In the genomic region with DNA sequence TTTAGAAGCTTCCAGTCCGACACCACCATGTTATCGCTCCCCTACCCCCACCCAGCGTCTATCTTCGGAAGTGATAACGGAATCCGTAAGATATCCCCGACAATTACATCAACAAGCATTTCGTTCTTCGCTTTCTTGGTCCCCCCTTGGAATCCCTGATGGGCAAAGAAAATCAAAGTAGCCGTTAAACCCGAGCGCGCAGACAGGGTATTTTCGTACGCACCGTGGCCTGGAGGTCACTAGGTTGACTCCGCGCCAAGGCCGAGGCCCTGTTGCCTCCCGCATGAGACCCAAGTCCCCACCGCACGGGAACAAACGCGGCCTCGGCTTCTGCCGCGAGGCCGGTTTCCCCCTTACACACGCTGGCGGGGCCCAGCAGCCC, we compare ENCODE assay signal across 8 mouse cellular contexts. TPM values are rescaled to one million over a fixed set of nuclear protein-coding genes. Genes with fewer than 3 reads are reported as not detected.
DNase-seq lines count a peak whose midpoint lies in the region; ATAC-seq and TF ChIP-seq lines count a peak whose summit lies in the region.

No protein-coding gene starts in this region.

- no peak for DNase-seq in kidney, adult 2 months
- no peak for DNase-seq in kidney, adult 11 months
- peak; percentile 42 for DNase-seq in ES-CJ7 (ENCODE audit: low read depth, low spot score)
- DNase-seq in embryo, embryonic 11 days = peak; percentile 39
- no peak for DNase-seq in intestine, embryonic 14.5 days (ENCODE audit: low spot score)
- DNase-seq in urinary bladder, adult 18-20 months (ENCODE audit: low spot score in 2 of 2) = no peak
- DNase-seq in Muller cell, postnatal 12 days (ENCODE audit: inconsistent ontology term) = no peak

- peaks cover 9% of the 10 kb centered on the region for H3K4me1 ChIP-seq in kidney, adult 2 months (ENCODE audit: control insufficient read depth, insufficient read depth, low read length)
- H3K4me1 ChIP-seq in intestine, embryonic 14.5 days (replicated peaks; ENCODE audit: control insufficient read depth, insufficient read depth, low read length) = peaks cover 24% of the 10 kb centered on the region
- H3K4me1 ChIP-seq in midbrain, embryonic 12.5 days = peaks cover 25% of the 10 kb centered on the region

- H3K9ac ChIP-seq in intestine, embryonic 14.5 days (ENCODE audit: low read length) = peak overlapping the region; percentile 100
- peak overlapping the region; percentile 98 for H3K9ac ChIP-seq in midbrain, embryonic 12.5 days (replicated peaks)

- peak overlapping the region; percentile 99 for H3K4me3 ChIP-seq in kidney, adult 2 months (ENCODE audit: insufficient read depth, low read depth, low read length)
- H3K4me3 ChIP-seq in intestine, embryonic 14.5 days (ENCODE audit: low read depth, low read length) = peak overlapping the region; percentile 85
- H3K4me3 ChIP-seq in midbrain, embryonic 12.5 days = peak overlapping the region; percentile 93

- no peaks in the 10 kb centered on the region for H3K36me3 ChIP-seq in kidney, adult 2 months (ENCODE audit: control insufficient read depth, insufficient read depth, low read length)
- peaks cover 17% of the 10 kb centered on the region; the same call in 1 of the 2 replicates for H3K36me3 ChIP-seq in intestine, embryonic 14.5 days (ENCODE audit: control insufficient read depth, insufficient read depth, low read length)
- peaks cover 7% of the 10 kb centered on the region for H3K36me3 ChIP-seq in midbrain, embryonic 12.5 days

- no peak for TF ChIP-seq CTCF in kidney, adult 2 months (conservative IDR thresholded peaks at IDR 0.05; ENCODE audit: insufficient read depth, insufficient read length, low read depth, low read length)

- WGBS in kidney, adult 2 months = under 1% methylated on average over 30 of the region's 30 CpGs
- under 1% methylated on average over 30 of the region's 30 CpGs for WGBS in intestine, embryonic 14.5 days
- under 1% methylated on average over 30 of the region's 30 CpGs for WGBS in midbrain, embryonic 12.5 days

- TF ChIP-seq POLR2A in kidney, adult 2 months (IDR thresholded peaks at IDR 0.05; ENCODE audit: low read depth, low read length) = no peak

- peak overlapping the region; percentile 89 for H3K4me2 ChIP-seq in intestine, embryonic 14.5 days (ENCODE audit: low read length)
- H3K4me2 ChIP-seq in midbrain, embryonic 12.5 days (replicated peaks) = peak overlapping the region; percentile 74

- H3K27me3 ChIP-seq in kidney, adult 2 months (replicated peaks; ENCODE audit: control insufficient read depth, insufficient read depth, low read length) = no peaks in the 10 kb centered on the region
- no peaks in the 10 kb centered on the region for H3K27me3 ChIP-seq in intestine, embryonic 14.5 days (replicated peaks; ENCODE audit: control insufficient read depth, insufficient read depth, low read length)
- H3K27me3 ChIP-seq in midbrain, embryonic 12.5 days = no peaks in the 10 kb centered on the region

- peak overlapping the region; percentile 94 for H3K27ac ChIP-seq in kidney, adult 2 months (ENCODE audit: insufficient read depth, low read depth, low read length)
- H3K27ac ChIP-seq in intestine, embryonic 14.5 days (ENCODE audit: low read depth) = peak overlapping the region; percentile 94
- H3K27ac ChIP-seq in midbrain, embryonic 12.5 days (replicated peaks) = peak overlapping the region; percentile 96

- peak; percentile 19 for ATAC-seq in intestine, embryonic 14.5 days (replicated peaks; ENCODE audit: low FRiP score, low TSS enrichment, low read depth)
- ATAC-seq in midbrain, embryonic 12.5 days (ENCODE audit: low FRiP score, low read depth) = no peak

- H3K9me3 ChIP-seq in intestine, embryonic 14.5 days (ENCODE audit: control insufficient read depth, low read length) = no peaks in the 10 kb centered on the region
- no peaks in the 10 kb centered on the region for H3K9me3 ChIP-seq in midbrain, embryonic 12.5 days

RNA-seq across cellular contexts. Expression of a gene that starts 0.4 kb away (rescaled TPM):
- polyA plus RNA-seq in kidney, adult 2 months (2012; rRNA removed) = 62.9 and 90.0 TPM in 2 replicates
- 530 and 607 TPM in 2 replicates for polyA plus RNA-seq in intestine, embryonic 14.5 days (2014; fragmentation: Nextera tagmentation; extraction: Ambion mirVana)
- 770 and 818 TPM in 2 replicates for polyA plus RNA-seq in midbrain, embryonic 12.5 days (2016; fragmentation: Nextera tagmentation; extraction: Ambion mirVana)

RNA-seq across cellular contexts. Expression of a gene that starts 7.0 kb away (rescaled TPM):
- 2.5 and 2.9 TPM in 2 replicates for polyA plus RNA-seq in kidney, adult 2 months (2012; rRNA removed)
- 76.9 and 83.0 TPM in 2 replicates for polyA plus RNA-seq in intestine, embryonic 14.5 days (2014; fragmentation: Nextera tagmentation; extraction: Ambion mirVana)
- polyA plus RNA-seq in midbrain, embryonic 12.5 days (2016; fragmentation: Nextera tagmentation; extraction: Ambion mirVana) = 62.6 and 69.2 TPM in 2 replicates

Comparison
In these comparisons a context has a peak if more than half of its experiments do, and no peak if none do; other contexts are left out.
1. DNase-seq: peak in ES-CJ7 (single experiment) and embryo, embryonic 11 days (single experiment); none in kidney, adult 2 months (single experiment), kidney, adult 11 months (single experiment), intestine, embryonic 14.5 days (single experiment), urinary bladder, adult 18-20 months (0 of 2) and Muller cell, postnatal 12 days (single experiment).
2. RNA of a gene that starts 7.0 kb away (polyA plus RNA-seq): 76.9 to 83.0 TPM in intestine, embryonic 14.5 days and 62.6 to 69.2 TPM in midbrain, embryonic 12.5 days; 2.5 to 2.9 TPM in kidney, adult 2 months; every median in the first group is over 10 times any median in the second.
3. Peak in every context shown above with its lines, with median percentiles within 50 percentile points of each other: H3K27ac ChIP-seq and H3K4me3 ChIP-seq.